Mouse (Mus musculus): Measurements from ENCODE around the gene Lamtor2. TPM values are rescaled to one million over a fixed set of nuclear protein-coding genes. Genes with fewer than 3 reads are reported as not detected.
A peak's percentile ranks its signal among the peaks of the same experiment; 100 is the strongest.

Lamtor2 gene
- polyA plus RNA-seq, 1 experiment from 2014 or later, result 104 TPM

GRCm38 (mm10) chr3:88521156-88521555, 31.7 kb downstream of the Lamtor2 start:
- 68% methylated on average over 6 of the region's 6 CpGs for WGBS (ENCODE audit: insufficient replicate concordance)
- Histone ChIP-seq H3K27me3 (peaks cover 34% of the 10 kb centered on the region), H3K4me1 (replicated peaks) (peaks cover 12% of the 10 kb centered on the region), H3K4me2 (no peak overlapping the region), H3K9me3 (replicated peaks) (no peaks in the 10 kb centered on the region), H3K4me3 (replicated peaks) (no peak overlapping the region), H3K27ac (replicated peaks) (no peak overlapping the region), H3K36me3 (replicated peaks) (no peaks in the 10 kb centered on the region), H3K9ac (no peak overlapping the region)
- no peak for ATAC-seq (ENCODE audit: insufficient read depth)

DNA sequence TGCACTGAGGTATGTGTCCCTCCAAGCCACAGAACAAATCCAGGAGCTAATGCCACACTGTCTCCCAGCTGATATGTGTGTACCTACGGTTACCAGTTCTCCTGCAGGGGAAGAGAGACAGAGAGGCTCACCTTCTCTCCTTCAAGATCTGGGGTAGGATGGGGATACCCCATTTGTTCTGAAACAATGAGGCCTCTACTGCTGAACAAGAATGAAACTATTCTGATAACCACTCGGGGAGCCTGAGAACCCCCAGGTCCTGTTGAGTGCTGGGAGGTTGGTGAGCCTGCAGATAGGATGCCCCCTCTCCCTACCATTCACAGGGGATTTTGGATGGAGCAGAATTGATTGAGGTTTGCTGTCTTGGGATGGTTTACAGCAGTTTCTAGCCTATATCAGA, 32.8 kb downstream of the Lamtor2 start:
- ATAC-seq (ENCODE audit: insufficient read depth), result no peak
- Histone ChIP-seq H3K36me3 (replicated peaks) (no peaks in the 10 kb centered on the region), H3K9ac (no peak overlapping the region), H3K4me2 (no peak overlapping the region), H3K4me1 (replicated peaks) (0 out of 2 replicates have a peak, but pooled peaks cover 8% of the 10 kb centered on the region), H3K9me3 (replicated peaks) (no peaks in the 10 kb centered on the region), H3K4me3 (replicated peaks) (no peak overlapping the region), H3K27ac (replicated peaks) (no peak overlapping the region), H3K27me3 (peaks cover 42% of the 10 kb centered on the region)
- 51% methylated on average over 2 of the region's 2 CpGs for WGBS (ENCODE audit: insufficient replicate concordance)

GRCm38 (mm10) chr3:88518411-88518810, 34.5 kb downstream of the Lamtor2 start:
- 62% methylated on average over 4 of the region's 4 CpGs for WGBS (ENCODE audit: insufficient replicate concordance)
- ATAC-seq (ENCODE audit: insufficient read depth), result no peak
- no peaks in the 10 kb centered on the region for H3K36me3 ChIP-seq (replicated peaks)
- peaks cover 38% of the 10 kb centered on the region for H3K27me3 ChIP-seq
- H3K9me3 ChIP-seq (replicated peaks), result no peaks in the 10 kb centered on the region
- no peak overlapping the region for H3K4me3 ChIP-seq (replicated peaks)
- no peak overlapping the region for H3K9ac ChIP-seq
- no peak overlapping the region for H3K4me2 ChIP-seq
- H3K4me1 ChIP-seq (replicated peaks), result peaks cover 21% of the 10 kb centered on the region
- no peak overlapping the region for H3K27ac ChIP-seq (replicated peaks)

GRCm38 (mm10) chr3:88516407-88516806, 36.5 kb downstream of the Lamtor2 start:
- H3K4me2 ChIP-seq, result no peak overlapping the region
- no peaks in the 10 kb centered on the region for H3K36me3 ChIP-seq (replicated peaks)
- H3K9me3 ChIP-seq (replicated peaks), result no peaks in the 10 kb centered on the region
- 71% methylated on average over 2 of the region's 2 CpGs for WGBS (ENCODE audit: insufficient replicate concordance)
- peaks cover 42% of the 10 kb centered on the region for H3K27me3 ChIP-seq
- H3K9ac ChIP-seq, result no peak overlapping the region
- H3K4me3 ChIP-seq (replicated peaks), result no peak overlapping the region
- peaks cover 34% of the 10 kb centered on the region for H3K4me1 ChIP-seq (replicated peaks)
- H3K27ac ChIP-seq (replicated peaks), result no peak overlapping the region
- ATAC-seq (ENCODE audit: insufficient read depth), result no peak

DNA sequence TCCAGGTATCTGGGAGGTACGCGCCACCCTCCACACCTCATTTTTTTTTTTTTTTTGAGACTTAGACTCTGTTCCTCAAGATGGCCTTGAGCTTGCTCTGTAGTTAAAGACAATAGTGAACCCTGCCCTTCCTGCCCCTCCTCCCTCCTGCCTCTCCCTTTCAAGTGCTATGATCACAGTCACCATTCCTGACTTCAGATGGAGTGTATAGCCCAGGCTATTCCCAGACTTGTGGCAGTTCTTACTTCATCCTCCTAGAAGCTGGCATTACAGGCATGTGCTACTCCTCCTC, 37.8 kb downstream of the Lamtor2 start:
- peaks cover 41% of the 10 kb centered on the region for H3K4me1 ChIP-seq (replicated peaks)
- H3K4me2 ChIP-seq, result no peak overlapping the region
- no peak for ATAC-seq (ENCODE audit: insufficient read depth)
- no peaks in the 10 kb centered on the region for H3K9me3 ChIP-seq (replicated peaks)
- H3K27me3 ChIP-seq, result peaks cover 37% of the 10 kb centered on the region
- H3K36me3 ChIP-seq (replicated peaks), result no peaks in the 10 kb centered on the region
- H3K4me3 ChIP-seq (replicated peaks), result no peak overlapping the region
- no peak overlapping the region for H3K9ac ChIP-seq
- no peak overlapping the region for H3K27ac ChIP-seq (replicated peaks)
- WGBS (ENCODE audit: insufficient replicate concordance), result 93% methylated on average over 2 of the region's 2 CpGs

- peaks cover 47% of the 10 kb centered on the region for H3K4me1 ChIP-seq (replicated peaks)
- H3K4me2 ChIP-seq, result no peak overlapping the region
- no peak overlapping the region for H3K4me3 ChIP-seq (replicated peaks)
- no peak overlapping the region for H3K9ac ChIP-seq
- no peaks in the 10 kb centered on the region for H3K36me3 ChIP-seq (replicated peaks)
- 56% methylated on average over 10 of the region's 10 CpGs for WGBS (ENCODE audit: insufficient replicate concordance)
- no peak overlapping the region for H3K27ac ChIP-seq (replicated peaks)
- H3K27me3 ChIP-seq, result peaks cover 37% of the 10 kb centered on the region
- H3K9me3 ChIP-seq (replicated peaks), result no peaks in the 10 kb centered on the region
- ATAC-seq (ENCODE audit: insufficient read depth), result no peak
Measured at GRCm38 (mm10) chr3:88514231-88515094, 38.4 kb downstream of the Lamtor2 start.

DNA sequence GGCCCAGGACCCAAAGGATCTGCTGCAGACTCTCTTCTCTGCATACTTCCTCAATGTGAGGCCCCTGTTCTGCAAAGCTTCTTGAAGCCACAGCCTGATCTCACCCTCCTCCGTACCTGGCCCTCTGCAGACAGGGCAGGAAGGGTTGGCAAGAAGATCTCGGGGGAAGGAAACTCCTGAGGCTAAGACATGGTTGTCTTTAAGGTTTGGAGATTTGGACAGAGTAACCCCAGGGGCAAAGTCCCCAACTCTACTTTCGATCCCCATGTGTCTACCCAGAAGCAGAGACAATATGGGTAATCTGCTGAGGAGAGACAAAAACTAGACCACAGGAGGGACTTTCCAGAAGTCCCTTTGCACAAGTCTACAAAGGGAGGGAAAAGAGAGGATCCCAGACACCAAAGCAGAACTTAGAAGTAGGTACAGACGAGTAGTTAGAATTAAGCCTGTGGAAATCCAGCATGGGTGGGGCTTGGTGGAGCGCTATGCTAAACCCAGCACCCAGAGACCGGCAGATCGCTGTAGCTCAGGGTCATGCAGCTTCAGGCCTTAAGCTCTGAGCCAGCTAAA, 39.2 kb downstream of the Lamtor2 start:
- Histone ChIP-seq H3K4me3 (replicated peaks) (no peak overlapping the region), H3K9ac (no peak overlapping the region), H3K27me3 (peaks cover 37% of the 10 kb centered on the region), H3K36me3 (replicated peaks) (no peaks in the 10 kb centered on the region), H3K4me1 (replicated peaks) (peaks cover 52% of the 10 kb centered on the region), H3K4me2 (0 out of 2 replicates have a peak overlapping the region, but pooled peaks have one; percentile 1), H3K27ac (replicated peaks) (no peak overlapping the region), H3K9me3 (replicated peaks) (no peaks in the 10 kb centered on the region)
- ATAC-seq (ENCODE audit: insufficient read depth), result no peak
- 41% methylated on average over 7 of the region's 7 CpGs for WGBS (ENCODE audit: insufficient replicate concordance)

DNA sequence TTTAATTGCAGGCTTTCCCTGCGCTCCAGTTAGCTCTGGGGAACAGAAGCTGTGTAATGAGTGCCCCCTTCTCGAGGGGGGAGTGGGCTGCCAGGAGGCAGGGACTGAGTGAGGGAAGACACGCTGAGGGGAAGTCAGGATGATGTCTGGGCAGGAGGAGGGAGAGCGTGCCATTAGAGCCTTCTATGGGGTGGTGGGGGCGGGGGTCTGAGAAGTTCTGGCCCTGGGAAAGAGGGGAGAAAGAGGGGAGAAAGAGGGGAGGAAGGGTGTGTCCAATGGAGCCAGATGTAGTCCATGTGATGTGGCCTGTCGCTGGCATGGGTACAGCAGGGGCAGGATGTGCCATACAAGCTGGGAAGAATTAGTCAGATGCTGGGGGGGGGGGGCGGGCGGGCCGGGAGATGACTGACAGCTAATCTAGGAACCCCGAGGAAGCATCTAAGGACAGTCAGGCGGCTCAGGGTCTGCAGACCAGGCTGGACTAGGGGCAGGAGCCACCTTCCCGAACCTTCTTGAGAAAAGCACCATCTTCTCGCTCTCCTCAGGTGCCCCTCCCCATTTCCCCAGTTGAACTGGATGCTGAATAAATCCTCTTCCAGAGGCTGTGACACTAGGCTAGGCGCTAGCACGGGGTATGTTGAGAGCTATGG, 39.9 kb downstream of the Lamtor2 start:
- Histone ChIP-seq H3K4me2 (0 out of 2 replicates have a peak overlapping the region, but pooled peaks have one; percentile 1), H3K27ac (replicated peaks) (no peak overlapping the region), H3K4me3 (replicated peaks) (no peak overlapping the region), H3K36me3 (replicated peaks) (no peaks in the 10 kb centered on the region), H3K9me3 (replicated peaks) (no peaks in the 10 kb centered on the region), H3K27me3 (peaks cover 36% of the 10 kb centered on the region), H3K9ac (no peak overlapping the region), H3K4me1 (replicated peaks) (peaks cover 52% of the 10 kb centered on the region)
- WGBS (ENCODE audit: insufficient replicate concordance), result 24% methylated on average over 15 of the region's 15 CpGs
- ATAC-seq (ENCODE audit: insufficient read depth), result no peak

DNA sequence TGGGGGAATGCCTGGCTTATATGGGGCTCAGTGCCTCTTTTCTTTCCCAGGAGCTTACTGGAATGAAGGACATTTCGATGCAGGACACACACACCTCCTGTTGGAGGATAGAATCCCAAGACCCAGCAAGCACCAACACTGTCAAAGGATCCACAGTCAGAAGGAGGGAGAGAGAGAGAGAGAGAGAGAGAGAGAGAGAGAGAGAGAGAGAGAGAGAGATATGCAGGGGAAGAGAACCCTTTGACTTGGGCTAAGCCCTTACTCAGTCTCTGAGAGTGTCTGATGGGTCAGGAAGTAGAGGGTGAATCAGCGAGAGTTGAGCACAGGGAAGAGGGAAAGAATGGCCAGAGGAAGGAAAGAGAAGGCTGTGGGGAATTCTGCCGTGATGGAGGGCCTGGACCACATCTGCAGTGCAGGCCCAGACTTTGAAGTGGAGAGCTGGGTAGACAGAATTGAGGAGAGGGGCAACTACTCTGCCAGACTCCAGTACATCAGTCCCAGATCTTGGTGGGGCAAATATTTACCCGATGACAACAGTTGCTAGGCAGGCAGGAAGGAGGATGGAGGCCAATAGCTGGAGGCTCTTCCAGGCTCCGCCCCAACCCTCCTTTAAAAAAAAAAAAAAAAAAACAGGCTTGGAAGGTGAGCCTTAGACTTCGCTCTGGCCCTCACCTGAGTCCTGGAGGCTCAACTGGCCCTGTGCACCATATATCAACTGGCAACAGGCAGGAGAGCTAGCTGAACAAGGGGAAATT, 40.6 kb downstream of the Lamtor2 start:
- Histone ChIP-seq H3K9me3 (replicated peaks) (no peaks in the 10 kb centered on the region), H3K27me3 (peaks cover 31% of the 10 kb centered on the region), H3K4me2 (no peak overlapping the region), H3K36me3 (replicated peaks) (no peaks in the 10 kb centered on the region), H3K27ac (replicated peaks) (no peak overlapping the region), H3K4me3 (replicated peaks) (no peak overlapping the region), H3K9ac (no peak overlapping the region), H3K4me1 (replicated peaks) (peaks cover 55% of the 10 kb centered on the region)
- ATAC-seq (ENCODE audit: insufficient read depth), result no peak
- 45% methylated on average over 6 of the region's 6 CpGs for WGBS (ENCODE audit: insufficient replicate concordance)

- Histone ChIP-seq H3K27ac (replicated peaks) (no peak overlapping the region), H3K4me1 (replicated peaks) (peaks cover 58% of the 10 kb centered on the region), H3K36me3 (replicated peaks) (no peaks in the 10 kb centered on the region), H3K4me3 (replicated peaks) (no peak overlapping the region), H3K9ac (no peak overlapping the region), H3K4me2 (no peak overlapping the region), H3K9me3 (replicated peaks) (no peaks in the 10 kb centered on the region), H3K27me3 (peaks cover 28% of the 10 kb centered on the region)
- no peak for ATAC-seq (ENCODE audit: insufficient read depth)
- 38% methylated on average over 4 of the region's 4 CpGs for WGBS (ENCODE audit: insufficient replicate concordance)
Measured at GRCm38 (mm10) chr3:88511559-88511958, 41.3 kb downstream of the Lamtor2 start.

All from liver, embryonic 15.5 days (tissue).